Mouse (Mus musculus) lung, embryonic 14.5 days (tissue): ENCODE results near the gene Siglece. TPM values are rescaled to one million over a fixed set of nuclear protein-coding genes. Genes with fewer than 3 reads are reported as not detected.
A peak's percentile ranks its signal among the peaks of the same experiment; 100 is the strongest.

ENCODE experiments used
- ATAC-seq: fragments of 200-750 bp; cut with Nextera tagmentation; 2 replicates; pipeline ENCODE4 v1.8.0; 2017; ENCODE audit warnings: mild to moderate bottlenecking, moderate TSS enrichment, moderate library complexity; ENCODE audit not compliant: insufficient read depth
- DNase-seq: peaks from one replicate; pipeline ENCODE4 v3.0.0-alpha.2; 2015
- H3K27ac ChIP-seq: fragments of 300-500 bp; sonication (generic); 2 replicates; pipeline ENCODE4 v1.5.1; 2014; ENCODE audit warnings: low read depth, mild to moderate bottlenecking, moderate library complexity
- H3K27me3 ChIP-seq: fragments of 300-500 bp; sonication (generic); 2 replicates; pipeline ENCODE4 v1.6.1; 2014; ENCODE audit warnings: low read length, control low read depth; ENCODE audit not compliant: insufficient read depth
- H3K36me3 ChIP-seq: fragments of 300-500 bp; sonication (generic); 2 replicates; pipeline ENCODE4 v1.6.1; 2014; ENCODE audit warnings: control low read depth; ENCODE audit not compliant: insufficient read depth
- H3K4me1 ChIP-seq: fragments of 300-500 bp; sonication (generic); 2 replicates; pipeline ENCODE4 v1.6.1; 2014; ENCODE audit warnings: antibody characterized with exemption, control low read depth; ENCODE audit not compliant: insufficient read depth
- H3K4me2 ChIP-seq: fragments of 300-500 bp; sonication (generic); 2 replicates; pipeline ENCODE4 v1.6.1; 2014; ENCODE audit warnings: mild to moderate bottlenecking
- H3K4me3 ChIP-seq: fragments of 300-500 bp; sonication (generic); 2 replicates; pipeline ENCODE4 v1.5.1; 2014; ENCODE audit warnings: low read depth, low read length
- H3K9ac ChIP-seq: fragments of 300-500 bp; sonication (generic); 2 replicates; pipeline ENCODE4 v1.6.1; 2014
- H3K9me3 ChIP-seq: fragments of 300-500 bp; sonication (generic); 2 replicates; pipeline ENCODE4 v1.6.1; 2016; ENCODE audit warnings: low read depth, low read length, control low read depth
- CTCF ChIP-seq: IDR thresholded peaks from 2 replicates; pipeline ENCODE4 v1.5.1; 2016; ENCODE audit warnings: antibody characterized with exemption, low read depth
- WGBS: fragments of 180-500 bp; shearing (Covaris S2); extraction: QIAGEN DNeasy Blood & Tissue Kit; methylation state at CpG from one replicate; pipeline ENCODE4 v1.1.7; 2014; 5-methylcytosine and 5-hydroxymethylcytosine counted together
- polyA plus RNA-seq: library from polyadenylated mRNA; unstranded; fragments of >200 nt; fragmentation: Nextera tagmentation; extraction: Ambion mirVana; gene quantifications from 2 replicates; pipeline ENCODE4 v1.2.1, GENCODE M21; 2014

The Siglece gene
- polyA plus RNA-seq, 1 experiment from 2014 or later: 1.1 TPM

- no peaks in the 10 kb centered on the region for H3K36me3 ChIP-seq
- no peaks in the 10 kb centered on the region for H3K27me3 ChIP-seq
- no peak overlapping the region for H3K27ac ChIP-seq
- no peak overlapping the region for H3K4me3 ChIP-seq
- no peak overlapping the region for H3K4me2 ChIP-seq
- 63% methylated on average over 7 of the region's 7 CpGs for WGBS
- no peaks in the 10 kb centered on the region for H3K4me1 ChIP-seq
- no peak for TF ChIP-seq CTCF
- H3K9ac ChIP-seq: no peak overlapping the region
- ATAC-seq (no peak), DNase-seq (no peak)
- H3K9me3 ChIP-seq: no peaks in the 10 kb centered on the region
Measured at GRCm38 (mm10) chr7:43608316-43608824, 51.6 kb downstream of the Siglece start.

- H3K4me2 ChIP-seq: 0 out of 2 replicates have a peak overlapping the region, but pooled peaks have one; percentile 67
- 47% methylated on average over 5 of the region's 5 CpGs for WGBS
Measured at GRCm38 (mm10) chr7:43607743-43608287, 52.1 kb downstream of the Siglece start.

GRCm38 (mm10) chr7:43606896-43607742 lies 52.8 kb downstream of the Siglece start, which contains the start of gene Zfp819:
Gene Zfp819 (plus strand): TSS chr7:43607169.
- Histone ChIP-seq H3K9ac (peak within 1 kb of the TSS; percentile 24; the same call in 1 of the 2 replicates), H3K4me2 (peak within 1 kb of the TSS; percentile 67), H3K27ac (no peak within 1 kb of the TSS), H3K36me3 (no peaks in the 10 kb centered on the region), H3K4me3 (peak within 1 kb of the TSS; percentile 31), H3K4me1 (no peaks in the 10 kb centered on the region; the same call in 1 of the 2 replicates), H3K27me3 (no peaks in the 10 kb centered on the region), H3K9me3 (no peaks in the 10 kb centered on the region)
- WGBS: 12% methylated on average over 41 of the region's 41 CpGs
- DNase-seq (peak; percentile 86), ATAC-seq (peak; percentile 93)
- no peak for TF ChIP-seq CTCF

More at GRCm38 (mm10) chr7:43607743-43608287, 52.1 kb downstream of the Siglece start:
- no peaks in the 10 kb centered on the region for H3K36me3 ChIP-seq
- no peak overlapping the region for H3K9ac ChIP-seq
- no peak overlapping the region for H3K27ac ChIP-seq
- no peak for TF ChIP-seq CTCF
- no peaks in the 10 kb centered on the region for H3K27me3 ChIP-seq
- no peaks in the 10 kb centered on the region for H3K4me1 ChIP-seq
- ATAC-seq: no peak
- H3K4me3 ChIP-seq: no peak overlapping the region
- no peak for DNase-seq
- no peaks in the 10 kb centered on the region for H3K9me3 ChIP-seq

GRCm38 (mm10) chr7:43601884-43602283 lies 58.1 kb downstream of the Siglece start:
- no peaks in the 10 kb centered on the region for H3K9me3 ChIP-seq
- no peak overlapping the region for H3K27ac ChIP-seq
- H3K4me2 ChIP-seq: no peak overlapping the region
- 29% methylated on average over 5 of the region's 5 CpGs for WGBS
- no peak for TF ChIP-seq CTCF
- H3K36me3 ChIP-seq: no peaks in the 10 kb centered on the region
- no peak for ATAC-seq
- H3K9ac ChIP-seq: no peak overlapping the region
- no peak overlapping the region for H3K4me3 ChIP-seq
- no peak for DNase-seq
- H3K27me3 ChIP-seq: no peaks in the 10 kb centered on the region
- H3K4me1 ChIP-seq: no peaks in the 10 kb centered on the region; the same call in 1 of the 2 replicates

Other genes with a start within 250 kb of the Siglece start
- gene Lim2, start 232.5 kb downstream of the Siglece start, polyA plus RNA-seq: not detected in 2 replicates
- 0.58 and 1.3 TPM in 2 replicates for gene Nkg7, start 223.1 kb downstream of the Siglece start, polyA plus RNA-seq
- not detected in 2 replicates for gene Cldnd2, start 219.4 kb downstream of the Siglece start, polyA plus RNA-seq
- 306 and 314 TPM in 2 replicates for gene Etfb, start 216.1 kb downstream of the Siglece start, polyA plus RNA-seq
- 0.37 TPM in 1 of 2 replicates, not detected in the other for gene Gm45233, start 216.0 kb downstream of the Siglece start, polyA plus RNA-seq
- gene Vsig10l, start 197.0 kb downstream of the Siglece start, polyA plus RNA-seq: 2.1 and 2.4 TPM in 2 replicates
- 0.38 TPM in 2 replicates for gene Iglon5, start 170.1 kb downstream of the Siglece start, polyA plus RNA-seq
- not detected in 2 replicates for gene 4931406B18Rik, start 154.2 kb downstream of the Siglece start, polyA plus RNA-seq
- gene Cd33, start 115.7 kb downstream of the Siglece start, polyA plus RNA-seq: 1.8 and 2.0 TPM in 2 replicates
- 4.9 and 5.3 TPM in 2 replicates for gene Zfp658, start 97.9 kb downstream of the Siglece start, polyA plus RNA-seq
- 14.6 and 15.1 TPM in 2 replicates for gene Zfp719, start 80.6 kb downstream of the Siglece start, polyA plus RNA-seq
- 0.23 and 0.33 TPM in 2 replicates for gene Zfp819, start 53.0 kb downstream of the Siglece start, polyA plus RNA-seq
- gene Ceacam18, start 25.5 kb downstream of the Siglece start, polyA plus RNA-seq: not detected in 2 replicates
- gene Ctu1, start 11.9 kb upstream of the Siglece start, polyA plus RNA-seq: 10.8 TPM in 2 replicates
- not detected in 2 replicates for gene Klk14, start 30.3 kb upstream of the Siglece start, polyA plus RNA-seq
- 1.3 and 1.7 TPM in 2 replicates for gene Klk13, start 52.4 kb upstream of the Siglece start, polyA plus RNA-seq
- gene Klk12, start 108.7 kb upstream of the Siglece start, polyA plus RNA-seq: not detected in 2 replicates
- gene Klk11, start 114.4 kb upstream of the Siglece start, polyA plus RNA-seq: not detected in 2 replicates
- gene Klk10, start 120.9 kb upstream of the Siglece start, polyA plus RNA-seq: 0.70 and 0.81 TPM in 2 replicates
- gene Klk9, start 131.7 kb upstream of the Siglece start, polyA plus RNA-seq: 0.20 TPM in 1 of 2 replicates, not detected in the other
- 21.0 and 26.2 TPM in 2 replicates for gene Klk8, start 137.4 kb upstream of the Siglece start, polyA plus RNA-seq
- 0.09 TPM in 1 of 2 replicates, not detected in the other for gene Klk7, start 151.1 kb upstream of the Siglece start, polyA plus RNA-seq
- not detected in 2 replicates for gene Klk6, start 164.3 kb upstream of the Siglece start, polyA plus RNA-seq
- not detected in 2 replicates for gene Klk5, start 181.8 kb upstream of the Siglece start, polyA plus RNA-seq
- not detected in 2 replicates for gene Klk4, start 221.0 kb upstream of the Siglece start, polyA plus RNA-seq